Mouse (Mus musculus): ENCODE results near the gene Cpt1b.

GRCm38 (mm10) chr15:89406691-89407090 lies 19.0 kb downstream of the Cpt1b start:
- no peak for TF ChIP-seq CTCF (IDR thresholded peaks at IDR 0.05; ENCODE audit: extremely low read depth, insufficient read length, insufficient replicate concordance, low read depth, low read length)
- no peak for TF ChIP-seq POLR2A (IDR thresholded peaks at IDR 0.05; ENCODE audit: low read depth, low read length)
